Mouse (Mus musculus): ENCODE results near the gene Lrrc4. TPM values are rescaled to one million over a fixed set of nuclear protein-coding genes. Genes with fewer than 3 reads are reported as not detected.
A peak's percentile ranks its signal among the peaks of the same experiment; 100 is the strongest.

Gene Lrrc4
- total RNA-seq, 2 experiments from 2014 or later: 94.7 to 103 TPM

DNA sequence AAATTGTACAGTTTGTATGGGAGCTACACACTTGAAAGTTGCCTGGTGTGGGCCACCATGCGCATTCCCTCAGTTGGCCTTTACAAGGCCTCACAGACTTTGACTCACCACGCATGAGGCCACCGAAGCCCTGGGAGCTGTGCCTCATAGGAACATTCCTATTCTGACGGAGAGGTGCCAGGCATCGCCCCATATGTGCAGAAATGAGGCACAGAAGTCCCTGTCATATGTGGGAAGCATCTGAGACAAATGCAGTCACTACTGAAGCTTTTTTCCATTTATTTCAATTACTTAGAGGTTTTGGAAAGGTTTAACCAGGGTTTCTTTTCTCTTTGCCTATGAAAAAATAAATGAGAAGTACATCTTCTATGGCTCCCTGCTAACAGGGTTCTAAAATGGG is 78.3 kb downstream of the Lrrc4 start:
- intact Hi-C loops (cut with DNase I): loop anchor here (5.0 kb wide), 3 partner anchors 49 to 201 kb away; no protein-coding TSS in a partner anchor
- DNase-seq (ENCODE audit: low spot score in 2 of 2): peak; percentile 53 to 85

DNA sequence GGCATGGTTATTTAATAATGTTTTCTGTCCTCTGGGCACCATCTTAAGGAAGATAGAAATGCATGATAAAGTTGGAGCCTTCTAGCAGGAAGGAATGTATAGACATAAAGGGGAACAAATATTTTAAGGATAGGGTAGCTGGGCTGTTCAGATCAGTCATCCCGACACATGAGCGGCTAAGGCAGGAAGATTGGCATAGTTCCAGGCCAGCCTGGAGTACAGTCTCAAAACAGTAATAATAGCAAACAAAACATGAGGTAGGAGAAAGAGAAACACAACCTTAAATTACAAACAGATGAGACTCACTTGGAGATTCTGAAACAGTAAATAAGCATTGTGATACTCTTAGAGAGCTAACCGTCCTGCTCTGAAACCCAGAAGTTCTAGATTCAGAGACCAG is 80.4 kb downstream of the Lrrc4 start:
- DNase-seq (ENCODE audit: low spot score in 2 of 2): no peak
- intact Hi-C loops (cut with DNase I): loop anchor here (5.0 kb wide), 3 partner anchors 51 to 199 kb away; no protein-coding TSS in a partner anchor

DNA sequence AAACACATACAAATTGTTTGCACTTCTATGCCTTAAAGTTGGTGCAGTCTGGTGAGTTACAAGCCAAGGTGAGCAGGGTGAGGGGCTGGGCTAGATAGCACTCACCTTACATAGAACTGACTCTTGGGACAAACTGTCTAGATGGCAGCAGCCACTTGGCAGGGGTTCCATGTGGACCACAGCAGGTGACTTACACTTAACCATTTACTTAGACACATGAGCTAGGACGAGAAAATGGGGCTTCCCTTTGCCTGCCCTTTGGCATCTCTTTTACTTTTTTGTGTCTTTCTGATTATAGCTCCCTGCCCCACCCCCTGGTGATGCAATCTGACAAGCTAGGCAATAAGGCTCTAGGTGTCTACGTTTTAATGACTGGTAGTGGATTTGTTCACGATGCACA is 82.3 kb downstream of the Lrrc4 start:
- intact Hi-C loops (cut with DNase I): no loop called here
- DNase-seq (ENCODE audit: low spot score in 2 of 2): no peak

DNA sequence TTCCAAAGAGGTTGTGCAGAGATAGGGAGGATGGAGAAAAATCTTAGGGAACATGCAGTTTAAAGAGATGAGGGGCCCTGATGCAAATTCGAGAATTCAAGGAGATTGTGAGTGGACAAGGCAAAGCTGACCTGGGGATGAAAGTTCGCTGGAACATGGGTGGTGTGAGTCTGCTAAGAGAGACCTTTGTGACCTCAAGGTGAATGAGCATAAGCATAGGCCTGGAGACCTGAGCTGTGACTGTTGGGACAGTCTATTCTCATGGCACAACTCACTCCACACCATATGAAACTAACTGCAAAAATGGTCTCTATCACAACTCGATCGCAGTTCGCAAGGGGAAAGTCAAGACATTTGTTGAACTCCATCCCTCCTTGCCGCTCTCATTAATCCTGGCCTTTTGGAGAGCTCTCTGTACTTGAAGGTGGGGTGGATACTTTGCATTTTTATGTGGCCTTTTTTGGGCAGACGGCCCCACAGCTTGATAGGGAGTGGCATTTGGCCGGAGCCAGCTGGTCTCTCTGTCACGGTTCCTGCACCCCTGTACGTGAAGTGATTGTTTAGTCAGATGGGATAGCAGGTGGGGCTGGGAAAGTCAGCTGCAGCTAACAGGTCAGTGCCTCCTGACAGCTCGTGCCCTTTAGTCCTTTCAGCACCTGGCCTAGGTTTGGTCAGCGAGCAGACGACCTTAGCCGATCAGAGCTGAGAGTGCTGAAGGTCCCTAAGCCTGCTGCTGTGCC is 83.4 kb downstream of the Lrrc4 start:
- intact Hi-C loops (cut with DNase I): no loop called here
- DNase-seq (ENCODE audit: low spot score in 2 of 2): no peak

DNA sequence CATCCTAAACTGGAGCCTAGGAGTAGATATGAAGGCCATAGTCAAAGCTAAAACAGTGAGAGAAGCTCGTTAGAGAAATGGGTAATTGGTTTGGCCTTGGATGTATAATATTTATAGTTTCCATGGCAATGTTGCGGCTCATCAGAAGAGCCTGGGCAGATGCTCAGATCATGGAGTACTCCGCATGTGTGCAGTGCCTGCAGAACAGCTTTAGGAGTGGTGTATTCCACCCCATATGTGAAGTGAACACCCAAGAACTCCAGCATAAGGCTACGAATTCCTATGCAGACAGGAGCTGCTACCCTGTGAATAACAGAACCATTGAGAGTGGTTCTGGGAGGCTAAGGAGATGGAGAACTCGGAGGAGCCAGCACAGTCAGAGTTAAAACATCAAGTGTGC is 84.5 kb downstream of the Lrrc4 start:
- no peak for DNase-seq (ENCODE audit: low spot score in 2 of 2)
- intact Hi-C loops (cut with DNase I): no loop called here

DNA sequence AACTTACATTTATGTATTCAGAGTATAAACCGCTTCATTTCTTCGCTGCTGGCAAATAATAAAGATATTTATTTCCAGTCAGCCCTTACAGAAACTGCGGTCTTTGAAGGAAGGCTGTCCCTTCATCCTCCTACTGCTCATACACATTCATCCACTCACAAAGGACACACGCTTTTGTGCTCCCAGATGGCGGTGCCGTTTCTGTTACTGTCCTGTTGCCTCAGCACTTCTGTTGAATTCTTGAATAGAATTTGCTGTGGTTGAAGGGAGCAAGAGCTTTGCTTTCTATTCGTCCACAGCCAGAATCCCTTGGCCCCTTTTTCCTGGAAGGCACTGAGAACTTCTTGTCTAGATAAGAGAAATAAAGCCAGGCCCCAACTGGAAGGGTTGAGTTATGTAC is 85.7 kb downstream of the Lrrc4 start:
- intact Hi-C loops (cut with DNase I): no loop called here
- peak in 1 of 2 experiments; percentile 50 for DNase-seq (ENCODE audit: low spot score in 2 of 2)

DNA sequence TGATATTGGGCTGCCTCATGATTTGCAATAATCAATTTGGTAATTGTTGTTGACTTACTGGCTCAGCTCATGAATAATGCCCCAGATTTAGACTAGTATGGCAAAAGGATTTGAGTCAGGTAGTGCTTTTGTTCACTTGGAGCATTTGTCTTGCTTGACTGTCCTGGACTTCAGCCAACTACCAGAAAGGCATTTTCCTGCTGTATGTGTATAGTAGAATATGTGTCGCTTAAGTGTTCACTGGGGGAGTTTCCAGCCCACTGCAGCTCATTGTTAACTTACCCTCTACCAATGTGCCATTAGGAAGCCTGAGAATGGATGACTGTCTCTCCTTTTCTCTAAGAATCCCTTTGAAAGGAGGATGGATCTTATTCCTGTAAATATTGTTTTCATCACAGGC is 88.0 kb downstream of the Lrrc4 start:
- intact Hi-C loops (cut with DNase I): no loop called here

DNA sequence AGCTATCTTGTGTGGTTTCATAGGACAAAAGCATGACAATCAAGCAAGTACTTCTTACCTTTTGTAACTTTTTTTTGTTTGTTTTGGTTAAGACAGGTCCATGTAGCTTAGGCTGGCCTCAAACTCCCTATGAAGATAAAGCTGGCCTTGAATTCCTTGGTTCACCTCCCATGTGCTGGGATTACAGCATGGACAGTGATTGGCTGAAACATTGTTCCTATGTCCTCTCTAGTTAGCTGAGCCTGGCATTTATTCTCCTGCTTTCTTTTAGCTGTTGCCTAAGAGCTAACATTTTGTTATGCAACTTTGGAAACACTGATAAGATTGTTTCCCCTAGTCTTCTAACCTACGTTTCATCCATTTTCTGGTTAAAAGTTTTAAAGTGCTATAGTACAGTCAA is 93.9 kb downstream of the Lrrc4 start:
- no peak for DNase-seq (ENCODE audit: low spot score in 2 of 2)
- intact Hi-C loops (cut with DNase I): no loop called here

More for the DNA sequence above, 88.0 kb downstream of the Lrrc4 start:
- no peak for DNase-seq (ENCODE audit: low spot score in 2 of 2)

DNA sequence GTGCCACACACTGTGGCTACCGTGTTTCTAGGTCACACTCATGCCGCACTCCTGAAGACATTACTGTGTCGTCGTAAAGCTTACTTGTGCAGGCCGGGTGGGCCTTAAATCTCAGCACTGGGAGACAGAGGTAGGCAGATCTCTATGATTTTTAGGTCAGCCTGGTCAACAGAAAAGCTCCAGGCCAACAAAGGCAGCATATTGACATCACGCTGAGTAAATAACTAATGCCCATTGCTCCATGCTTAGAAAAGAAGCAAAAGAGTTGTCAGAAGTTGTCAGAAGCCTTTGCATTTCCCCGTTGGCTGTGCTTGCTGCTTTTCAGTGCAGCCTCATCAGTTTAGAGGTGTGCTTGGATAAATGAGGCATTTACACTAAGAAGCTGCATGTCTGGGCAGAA is 94.9 kb downstream of the Lrrc4 start:
- intact Hi-C loops (cut with DNase I): no loop called here
- DNase-seq (ENCODE audit: low spot score in 2 of 2): no peak

DNA sequence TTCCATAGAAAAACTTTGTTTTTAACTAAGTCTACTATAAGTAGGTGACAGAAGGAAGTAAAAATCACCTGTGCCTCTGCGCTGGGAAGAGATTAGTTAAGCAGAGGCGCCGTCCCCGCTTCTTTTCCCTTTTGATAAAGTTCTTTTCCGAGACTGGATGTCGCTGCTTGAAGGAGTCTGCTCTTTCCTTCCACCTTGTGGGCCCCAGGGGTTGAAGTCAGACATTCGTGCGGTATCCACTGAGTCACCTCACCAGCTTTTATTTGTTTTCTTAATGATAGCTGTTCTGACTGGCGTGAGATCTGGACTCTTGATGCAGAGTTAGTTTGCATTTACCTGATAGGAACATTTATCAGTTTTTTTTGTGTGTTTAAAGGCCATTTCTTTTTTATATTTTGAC is 96.4 kb downstream of the Lrrc4 start:
- DNase-seq (ENCODE audit: low spot score in 2 of 2): no peak
- intact Hi-C loops (cut with DNase I): no loop called here

DNA sequence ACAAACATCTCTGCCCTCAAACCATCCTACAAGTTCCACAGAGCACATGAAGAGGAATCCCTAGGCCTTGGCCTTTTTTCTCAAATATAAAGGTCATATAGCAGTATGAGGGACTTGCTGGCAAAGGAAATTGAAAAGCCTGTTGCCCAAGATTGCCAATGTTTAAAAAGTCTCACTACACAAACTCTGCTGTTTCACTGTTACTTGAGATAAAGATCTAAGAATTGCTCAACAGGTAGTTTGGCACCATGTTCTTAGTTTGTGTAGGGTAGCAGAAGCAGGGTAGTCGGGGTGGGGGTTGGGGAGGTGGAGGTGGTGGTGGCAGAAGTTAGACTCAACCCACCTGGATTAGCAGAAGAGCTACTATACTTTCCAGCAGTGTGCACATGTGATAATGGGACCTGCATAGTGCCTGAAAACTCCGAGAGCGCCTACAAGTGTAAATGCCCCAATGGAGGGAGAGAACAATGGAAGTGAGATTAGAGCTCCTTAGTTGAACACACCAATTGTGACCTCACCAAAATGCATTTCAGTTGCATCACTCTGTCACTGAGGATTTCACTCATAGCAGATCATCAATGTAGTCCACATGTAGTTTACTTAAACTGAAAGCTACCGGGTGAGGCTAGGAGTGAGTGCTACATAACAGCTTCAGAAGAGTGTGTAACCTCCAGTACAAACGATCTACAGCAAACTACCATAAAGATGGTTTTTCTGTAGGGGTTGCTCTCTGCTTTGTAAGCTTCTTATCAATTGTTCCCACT is 97.5 kb downstream of the Lrrc4 start:
- intact Hi-C loops (cut with DNase I): no loop called here
- DNase-seq (ENCODE audit: low spot score in 2 of 2): no peak

DNA sequence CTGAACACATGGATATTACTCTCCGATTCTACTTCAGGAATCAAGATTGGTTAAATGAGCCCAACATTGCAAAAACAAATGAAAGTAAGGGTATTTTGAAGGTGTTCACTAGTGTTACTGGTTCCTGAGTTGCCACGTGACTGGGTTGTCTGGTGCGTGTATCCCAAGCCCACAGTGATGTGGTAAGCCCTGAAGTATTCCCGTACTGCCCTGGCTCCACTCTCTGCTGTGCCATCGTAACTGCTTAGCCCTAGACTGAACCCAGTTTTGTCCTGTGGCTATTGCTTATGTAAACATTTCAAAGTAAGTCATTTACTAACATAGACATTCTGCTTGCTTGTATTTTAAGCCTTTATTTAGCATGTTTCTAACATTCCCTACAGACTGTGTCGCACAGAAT is 100.3 kb downstream of the Lrrc4 start:
- intact Hi-C loops (cut with DNase I): no loop called here
- no peak for DNase-seq (ENCODE audit: low spot score in 2 of 2)

DNA sequence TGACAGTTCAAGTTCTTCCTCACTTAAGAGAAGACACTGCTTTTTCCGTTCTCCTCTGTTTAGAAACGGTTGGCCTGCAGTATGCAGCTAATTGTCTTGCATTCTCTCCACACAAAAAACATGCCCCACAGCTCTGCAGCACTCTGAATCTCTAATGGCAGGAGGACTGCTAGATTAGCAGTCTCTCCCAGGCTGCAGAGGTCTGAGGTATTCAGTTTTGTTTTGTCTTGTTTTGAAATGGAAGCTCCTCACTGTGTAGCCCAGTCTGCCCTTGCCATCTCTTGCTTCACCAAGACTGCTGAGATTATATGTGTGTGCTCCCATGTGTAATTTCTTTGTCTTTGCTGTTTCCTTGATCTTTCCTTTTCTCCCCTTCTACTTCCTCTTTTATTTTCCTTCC is 101.9 kb downstream of the Lrrc4 start:
- intact Hi-C loops (cut with DNase I): no loop called here
- no peak for DNase-seq (ENCODE audit: low spot score in 2 of 2)

DNA sequence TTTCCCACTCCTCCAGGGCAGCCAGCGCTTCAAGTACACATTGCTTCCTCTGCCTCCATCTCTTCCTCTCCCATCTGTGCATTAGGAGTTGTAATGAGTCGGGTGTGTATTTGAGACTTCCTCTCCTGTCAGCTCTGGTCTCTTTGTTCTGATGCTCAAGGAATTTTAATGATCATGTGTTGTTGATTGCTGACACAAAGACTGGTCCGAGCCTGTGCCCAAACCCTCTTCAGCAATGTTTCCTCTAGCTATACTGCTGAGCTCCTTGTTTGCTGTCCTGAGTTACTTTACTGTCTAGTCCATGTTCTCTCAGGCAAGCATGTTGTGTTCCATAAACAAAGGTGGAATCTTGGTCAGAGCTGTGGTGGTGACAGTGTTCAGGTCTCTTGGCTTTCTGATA is 102.3 kb downstream of the Lrrc4 start:
- intact Hi-C loops (cut with DNase I): no loop called here
- no peak for DNase-seq (ENCODE audit: low spot score in 2 of 2)

DNA sequence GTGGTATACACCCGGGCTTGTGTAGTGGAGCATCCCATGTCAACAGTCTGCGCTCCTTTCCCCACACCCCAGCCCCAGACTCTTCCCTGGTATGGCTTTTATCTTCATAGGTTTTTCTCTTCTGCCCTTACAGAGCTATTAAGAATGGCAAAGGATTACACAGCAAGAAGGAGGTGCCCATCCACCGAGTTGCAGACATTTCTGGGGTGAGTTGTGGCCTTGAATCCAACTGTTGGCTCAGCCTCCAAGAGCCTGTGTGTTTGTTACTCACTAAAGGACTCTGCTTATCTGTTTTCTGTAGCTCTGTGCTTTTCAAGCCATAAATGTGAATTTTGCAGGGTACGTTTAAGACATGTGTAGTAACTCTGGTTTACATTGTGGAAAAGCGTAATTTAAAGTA is 106.8 kb downstream of the Lrrc4 start:
- intact Hi-C loops (cut with DNase I): no loop called here
- DNase-seq (ENCODE audit: low spot score in 2 of 2): no peak

DNA sequence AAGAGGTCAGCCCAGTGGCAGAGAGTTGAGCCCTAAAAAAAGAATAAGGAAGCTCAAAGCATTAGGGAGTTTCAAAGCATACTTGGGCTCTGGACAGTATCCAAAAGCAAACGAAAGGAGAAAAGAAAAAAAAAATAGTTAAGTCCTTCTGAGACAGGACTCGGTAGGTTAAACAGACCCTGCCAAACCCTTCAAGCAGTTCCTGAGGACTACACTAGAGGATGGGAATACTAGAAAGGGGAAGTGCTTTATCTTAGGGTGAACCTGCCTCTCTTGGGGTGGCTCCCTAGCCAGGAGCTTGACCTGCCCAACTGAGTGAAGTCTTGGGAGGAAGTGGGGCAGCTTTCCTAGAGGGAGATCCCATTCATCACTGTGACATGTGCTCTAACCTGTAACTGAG is 108.5 kb downstream of the Lrrc4 start:
- no peak for DNase-seq (ENCODE audit: low spot score in 2 of 2)
- intact Hi-C loops (cut with DNase I): loop anchor here (2.0 kb wide), 1 partner anchor 48 kb away; no protein-coding TSS in a partner anchor

DNA sequence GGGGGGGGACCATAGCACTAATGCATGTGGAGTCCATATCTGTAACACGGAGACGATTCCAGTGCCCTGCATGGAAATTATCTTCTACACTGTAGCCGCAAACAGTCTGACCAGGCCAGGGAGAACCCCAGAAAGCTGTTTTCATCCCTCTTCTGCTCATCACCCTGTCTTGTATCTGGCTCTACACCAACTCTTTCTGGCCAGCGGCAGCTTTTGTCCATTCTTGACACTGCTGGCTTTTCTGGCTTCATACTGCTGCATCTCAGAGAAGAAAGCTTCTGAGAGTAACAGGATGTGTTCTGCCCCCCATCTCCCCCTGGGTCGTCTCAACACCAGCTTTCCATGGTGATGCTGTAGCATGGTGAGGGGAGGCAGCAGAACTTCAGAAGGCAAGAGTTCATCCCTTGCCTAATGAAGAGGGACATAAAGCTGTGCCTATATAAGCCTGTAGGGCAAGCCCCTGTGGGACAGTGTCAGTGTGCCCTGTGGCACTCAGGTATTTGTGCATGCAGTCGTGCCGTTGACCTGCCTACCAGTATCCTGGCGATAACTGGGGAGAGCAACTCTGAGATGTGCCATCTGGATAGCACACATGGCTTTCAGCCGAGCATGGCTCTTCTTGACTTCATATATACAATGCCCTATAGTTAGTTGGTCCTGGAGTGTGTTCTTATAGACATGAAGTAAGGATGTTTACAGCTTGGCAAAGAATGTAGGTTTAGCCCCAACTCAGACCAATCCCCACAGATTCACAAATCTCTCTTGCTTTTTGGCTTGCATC is 111.0 kb downstream of the Lrrc4 start:
- intact Hi-C loops (cut with DNase I): no loop called here
- DNase-seq (ENCODE audit: low spot score in 2 of 2): no peak

DNA sequence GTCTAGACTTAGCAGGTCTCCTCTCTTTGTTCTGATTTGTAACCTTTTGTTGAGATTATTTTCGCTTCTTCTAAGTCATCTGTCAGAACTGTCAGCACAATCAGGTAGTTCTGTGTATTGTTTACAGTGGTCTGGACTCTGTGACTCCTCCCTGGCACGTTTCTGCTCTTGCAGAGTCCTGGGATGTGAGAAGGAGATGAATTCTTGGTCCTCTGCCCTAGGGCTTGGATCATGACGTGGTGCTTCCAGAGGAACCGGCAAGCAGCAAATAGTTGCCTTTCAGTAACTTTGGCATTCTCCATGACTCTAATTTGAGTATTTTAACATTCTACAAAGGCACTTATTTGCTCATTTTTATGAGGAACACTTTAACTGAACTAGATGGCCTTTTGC is 113.7 kb downstream of the Lrrc4 start:
- intact Hi-C loops (cut with DNase I): no loop called here
- no peak for DNase-seq (ENCODE audit: low spot score in 2 of 2)

DNA sequence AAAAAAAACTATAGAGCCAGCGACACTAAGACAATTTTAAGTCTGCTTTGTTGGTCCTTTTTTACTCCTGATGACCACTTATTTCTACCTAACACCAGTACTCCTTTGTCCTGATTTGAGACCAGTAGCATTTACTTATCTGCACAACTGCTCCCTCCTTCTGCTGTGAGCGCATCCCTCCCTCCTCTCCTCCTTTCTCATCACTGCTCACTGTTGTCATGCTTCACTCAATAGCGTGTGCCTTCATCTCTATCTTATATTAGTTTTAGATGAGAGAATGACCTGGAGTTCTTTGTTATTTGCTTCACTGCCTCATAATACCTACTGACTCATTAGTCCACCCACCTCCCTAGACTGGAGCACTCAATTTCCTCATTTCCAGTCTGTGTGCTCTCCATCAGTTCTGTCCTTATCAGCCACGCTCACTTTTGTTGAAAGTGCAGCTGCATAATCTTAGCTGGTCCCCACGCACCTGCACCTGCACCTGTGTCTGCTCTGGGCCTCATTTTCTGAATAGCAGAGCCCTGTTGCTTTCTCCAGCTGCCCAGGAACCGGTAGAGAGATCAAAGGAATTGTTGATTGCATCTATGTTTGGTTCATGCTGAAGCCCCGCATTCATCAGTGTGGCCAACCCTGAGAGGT is 114.2 kb downstream of the Lrrc4 start:
- DNase-seq (ENCODE audit: low spot score in 2 of 2): no peak
- intact Hi-C loops (cut with DNase I): no loop called here

DNA sequence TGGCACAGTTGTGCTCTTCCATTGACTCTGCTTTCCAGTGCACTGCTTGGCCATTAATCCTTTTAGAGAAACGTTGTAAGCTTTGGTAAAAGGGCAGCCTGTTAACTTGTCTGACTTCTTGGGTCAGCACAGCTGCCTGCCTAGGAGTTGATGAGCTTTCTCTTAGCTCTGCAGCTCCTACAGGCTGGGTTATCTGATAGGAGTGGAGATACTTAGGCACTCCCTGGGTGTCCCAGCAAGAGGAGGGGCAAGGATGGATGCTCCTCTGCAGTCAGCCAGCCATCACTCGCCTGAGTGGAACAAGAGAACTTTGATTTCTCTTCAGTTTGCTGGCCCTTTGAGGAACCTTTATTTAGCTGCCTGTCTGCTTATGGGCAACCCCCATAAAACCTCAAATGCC is 121.5 kb downstream of the Lrrc4 start:
- intact Hi-C loops (cut with DNase I): no loop called here

More for the DNA sequence above, 121.5 kb downstream of the Lrrc4 start:
- DNase-seq (ENCODE audit: low spot score in 2 of 2): no peak

Data from left cerebral cortex, postnatal 25 days (tissue).